Mouse (Mus musculus) kidney, adult 2 months (tissue): Measurements from ENCODE around the gene Ctdnep1.

ENCODE experiments used
- CTCF ChIP-seq: fragments of 200-500 bp; conservative IDR thresholded peaks from 2 replicates; pipeline ENCODE4 v1.5.1; 2011; ENCODE audit warnings: low read depth, mild to moderate bottlenecking, control low read depth, low read length, moderate library complexity, mixed read lengths; ENCODE audit not compliant: insufficient read depth, insufficient read length
- POLR2A ChIP-seq: fragments of 200-500 bp; IDR thresholded peaks from one replicate; pipeline ENCODE4 v1.6.1; 2011; ENCODE audit warnings: low read depth, low read length, control low read depth

DNA sequence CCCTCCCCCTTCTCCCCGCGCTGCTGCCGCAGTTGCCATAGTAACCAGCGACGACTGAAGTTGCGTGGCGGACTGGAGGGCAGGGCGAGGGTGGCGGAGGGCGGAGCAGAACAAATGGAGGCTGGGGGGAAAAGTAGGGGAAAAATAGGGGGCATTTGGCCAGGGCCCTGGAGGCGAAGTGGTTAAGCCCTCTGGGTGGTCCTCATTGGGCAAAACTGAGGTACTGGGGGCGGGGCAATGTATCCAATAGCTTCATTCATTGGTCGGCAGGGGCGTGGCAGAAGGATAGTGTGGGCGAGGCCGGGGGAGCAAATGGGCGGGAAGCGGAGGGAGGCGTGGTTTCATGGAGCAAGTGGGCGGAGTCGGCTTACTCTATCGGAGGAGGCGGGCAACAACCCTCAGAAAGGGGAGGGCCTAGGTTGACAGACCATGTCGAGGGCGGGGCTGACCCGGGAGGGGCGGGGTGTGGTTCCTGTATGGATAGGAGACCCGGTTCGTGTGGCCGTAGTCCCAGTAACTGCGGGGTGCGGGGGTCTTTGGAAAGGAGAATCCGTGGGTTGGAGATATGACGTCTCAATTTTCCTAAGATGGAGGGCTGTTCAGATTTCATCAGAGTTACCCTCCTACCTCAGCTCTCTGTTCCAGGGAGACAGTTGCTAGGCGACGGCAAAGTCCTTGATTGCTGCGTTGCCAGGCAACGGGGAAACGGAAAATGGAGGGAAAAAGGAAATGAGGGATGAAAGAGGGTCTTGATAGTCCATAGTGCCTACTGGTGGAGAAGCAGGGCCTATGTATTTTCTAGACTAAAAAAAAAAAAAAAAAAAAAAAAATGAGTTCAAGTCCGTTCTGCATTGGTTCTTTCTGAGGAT lies 40.5 kb downstream of the Ctdnep1 start:
- TF ChIP-seq CTCF (no peak), POLR2A (no peak)
